Mouse (Mus musculus) embryonic fibroblast, embryonic 13.5 days (primary cell): ENCODE results near the gene Agpat4.

Experiments used
- CTCF ChIP-seq: IDR thresholded peaks from 2 replicates; pipeline ENCODE4 v1.5.1; 2011; ENCODE audit warnings: mild to moderate bottlenecking, control low read depth, low read length, moderate library complexity, borderline replicate concordance; ENCODE audit not compliant: insufficient read depth
- POLR2A ChIP-seq: IDR thresholded peaks from 2 replicates; pipeline ENCODE4 v1.6.1; 2011; ENCODE audit warnings: low read depth, mild to moderate bottlenecking, control low read depth, low read length, moderate library complexity

DNA sequence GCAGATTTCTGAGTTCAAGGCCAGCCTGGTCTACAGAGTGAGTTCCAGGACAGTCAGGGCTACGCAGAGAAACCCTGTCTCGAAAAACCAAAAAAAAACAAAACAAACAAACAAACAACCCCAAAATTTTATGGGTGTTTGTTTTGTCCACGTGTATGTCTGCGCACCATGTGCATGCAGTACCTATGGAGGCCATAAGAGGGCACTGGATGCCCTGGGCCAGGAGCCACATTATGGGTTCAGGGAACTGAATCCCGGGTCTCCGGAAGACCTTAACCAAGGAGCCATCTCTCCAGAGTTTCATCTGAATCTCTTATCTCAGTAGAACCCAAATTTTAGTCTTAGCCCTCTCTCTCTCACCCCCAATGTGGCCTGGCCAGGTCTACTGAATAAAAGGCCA, 14.7 kb upstream of the Agpat4 start:
- TF ChIP-seq CTCF = peak; percentile 24; the same call in 1 of the 2 replicates
- no peak for TF ChIP-seq POLR2A
